Mouse (Mus musculus) hindbrain, postnatal 0 days (tissue): ENCODE results near the gene Gm2832. TPM values are rescaled to one million over a fixed set of nuclear protein-coding genes. Genes with fewer than 3 reads are reported as not detected.
A peak's percentile ranks its signal among the peaks of the same experiment; 100 is the strongest.
"Not testable (repeated sequence)": the region's sequence is repeated elsewhere in the genome, so short reads cannot be mapped to it uniquely, and the experiment has no call there.

Experiments
- ATAC-seq: fragments of 200-750 bp; cut with Nextera tagmentation; 2 replicates; pipeline ENCODE4 v1.8.0; 2017; ENCODE audit warnings: mild to moderate bottlenecking, moderate TSS enrichment, moderate library complexity
- DNase-seq: peaks from one replicate; pipeline ENCODE4 v3.0.0-alpha.2; 2015; ENCODE audit warnings: low spot score
- H3K27ac ChIP-seq: fragments of 300-500 bp; sonication (generic); 2 replicates; pipeline ENCODE4 v1.5.1; 2014; ENCODE audit warnings: mild to moderate bottlenecking
- H3K27me3 ChIP-seq: fragments of 300-500 bp; sonication (generic); 2 replicates; pipeline ENCODE4 v1.6.1; 2014; ENCODE audit warnings: low read length, mixed read lengths; ENCODE audit not compliant: insufficient read depth
- H3K36me3 ChIP-seq: fragments of 300-500 bp; sonication (generic); 2 replicates; pipeline ENCODE4 v1.6.1; 2014; ENCODE audit warnings: low read length, mixed read lengths; ENCODE audit not compliant: insufficient read depth
- H3K4me1 ChIP-seq: fragments of 300-500 bp; sonication (generic); 2 replicates; pipeline ENCODE4 v1.6.1; 2014; ENCODE audit warnings: antibody characterized with exemption, low read length, mixed read lengths; ENCODE audit not compliant: insufficient read depth
- H3K4me2 ChIP-seq: fragments of 300-500 bp; sonication (generic); 2 replicates; pipeline ENCODE4 v1.6.1; 2014; ENCODE audit warnings: low read depth, mild to moderate bottlenecking, low read length, moderate library complexity, mixed read lengths
- H3K4me3 ChIP-seq: fragments of 300-500 bp; sonication (generic); 2 replicates; pipeline ENCODE4 v1.5.1; 2014; ENCODE audit warnings: low read length
- H3K9ac ChIP-seq: fragments of 300-500 bp; sonication (generic); replicated peaks from 2 replicates; pipeline ENCODE4 v1.6.1; 2014; ENCODE audit warnings: mild to moderate bottlenecking, low read length, moderate library complexity, mixed read lengths
- H3K9me3 ChIP-seq: fragments of 300-500 bp; sonication (generic); 2 replicates; pipeline ENCODE4 v1.6.1; 2016; ENCODE audit warnings: low read length, mixed read lengths
- CTCF ChIP-seq: IDR thresholded peaks from 2 replicates; pipeline ENCODE4 v1.5.1; 2016; ENCODE audit warnings: antibody characterized with exemption, control low read depth, low read depth
- WGBS: fragments of 180-500 bp; shearing (Covaris S2); extraction: QIAGEN DNeasy Blood & Tissue Kit; methylation state at CpG from one replicate; pipeline ENCODE4 v1.1.7; 2014; 5-methylcytosine and 5-hydroxymethylcytosine counted together
- polyA plus RNA-seq: library from polyadenylated mRNA; unstranded; fragments of >200 nt; fragmentation: Nextera tagmentation; extraction: Ambion mirVana; gene quantifications from 2 replicates; pipeline ENCODE4 v1.2.1, GENCODE M21; 2015
- total RNA-seq: library from RNA; depleted of rRNA; stranded (reverse); fragments of >200 nt; gene quantifications from 2 replicates; pipeline ENCODE4 v1.2.3, GENCODE M21; 2014; rRNA removed

The Gm2832 gene
- total RNA-seq (0.10 TPM in 1 of 2 replicates, not detected in the other), polyA plus RNA-seq (0.56 and 0.57 TPM in 2 replicates)

DNA sequence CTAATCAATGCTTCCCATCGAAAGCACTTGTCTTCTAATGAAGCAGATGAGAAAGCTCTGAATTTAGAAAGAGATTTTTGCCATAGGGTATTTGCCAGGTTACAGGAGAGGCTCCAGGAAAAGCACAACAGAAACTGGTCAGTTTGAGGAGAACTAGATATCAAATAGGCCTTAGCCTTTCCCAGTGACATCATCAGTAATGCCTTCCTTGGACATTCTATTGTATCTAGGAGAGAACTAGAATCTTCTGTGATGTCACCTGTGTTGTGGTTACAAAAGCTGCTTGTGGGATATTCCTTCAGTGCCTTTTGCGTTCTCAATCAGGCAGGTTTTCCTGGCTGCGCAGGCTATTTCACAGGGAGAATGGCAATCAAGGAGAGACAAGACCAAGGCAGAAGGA, at the start of gene Gm2832:
Gm2832 (plus strand) TSS at position 301 of the 400 bp plus-strand sequence.
- H3K27me3 ChIP-seq, H3K9ac ChIP-seq, H3K4me2 ChIP-seq, H3K9me3 ChIP-seq, DNase-seq, ATAC-seq, H3K36me3 ChIP-seq, H3K4me1 ChIP-seq, H3K4me3 ChIP-seq, H3K27ac ChIP-seq: not testable (repeated sequence)
- WGBS, result 90% methylated on average over 2 of the region's 3 CpGs

DNA sequence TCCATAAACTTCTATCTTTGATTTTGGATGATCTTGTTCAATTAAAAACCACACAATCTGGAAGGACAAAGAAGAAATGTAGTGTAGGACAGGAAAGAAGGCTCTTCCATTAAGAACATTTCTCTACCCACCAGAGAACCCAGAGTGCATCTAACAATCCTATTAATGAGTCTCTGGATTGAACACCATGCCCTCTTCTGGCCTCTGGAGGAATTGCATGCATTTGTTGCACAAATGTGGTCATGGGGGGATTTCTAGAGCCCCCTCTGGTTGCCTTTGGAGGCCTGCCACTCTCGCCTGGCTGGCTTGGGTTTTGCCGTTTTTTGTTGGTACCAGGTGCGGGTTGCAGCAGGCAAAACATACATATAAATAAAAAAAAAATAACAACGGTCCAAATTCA, 15.3 kb upstream of the Gm2832 start:
- peak; percentile 24; the same call in 1 of the 2 replicates for TF ChIP-seq CTCF
- not testable (repeated sequence) for H3K36me3 ChIP-seq, H3K9ac ChIP-seq, H3K4me2 ChIP-seq, H3K4me3 ChIP-seq, H3K4me1 ChIP-seq, H3K27me3 ChIP-seq, ATAC-seq, H3K27ac ChIP-seq, H3K9me3 ChIP-seq, DNase-seq
- WGBS, result 33% methylated on average over 4 of the region's 4 CpGs

DNA sequence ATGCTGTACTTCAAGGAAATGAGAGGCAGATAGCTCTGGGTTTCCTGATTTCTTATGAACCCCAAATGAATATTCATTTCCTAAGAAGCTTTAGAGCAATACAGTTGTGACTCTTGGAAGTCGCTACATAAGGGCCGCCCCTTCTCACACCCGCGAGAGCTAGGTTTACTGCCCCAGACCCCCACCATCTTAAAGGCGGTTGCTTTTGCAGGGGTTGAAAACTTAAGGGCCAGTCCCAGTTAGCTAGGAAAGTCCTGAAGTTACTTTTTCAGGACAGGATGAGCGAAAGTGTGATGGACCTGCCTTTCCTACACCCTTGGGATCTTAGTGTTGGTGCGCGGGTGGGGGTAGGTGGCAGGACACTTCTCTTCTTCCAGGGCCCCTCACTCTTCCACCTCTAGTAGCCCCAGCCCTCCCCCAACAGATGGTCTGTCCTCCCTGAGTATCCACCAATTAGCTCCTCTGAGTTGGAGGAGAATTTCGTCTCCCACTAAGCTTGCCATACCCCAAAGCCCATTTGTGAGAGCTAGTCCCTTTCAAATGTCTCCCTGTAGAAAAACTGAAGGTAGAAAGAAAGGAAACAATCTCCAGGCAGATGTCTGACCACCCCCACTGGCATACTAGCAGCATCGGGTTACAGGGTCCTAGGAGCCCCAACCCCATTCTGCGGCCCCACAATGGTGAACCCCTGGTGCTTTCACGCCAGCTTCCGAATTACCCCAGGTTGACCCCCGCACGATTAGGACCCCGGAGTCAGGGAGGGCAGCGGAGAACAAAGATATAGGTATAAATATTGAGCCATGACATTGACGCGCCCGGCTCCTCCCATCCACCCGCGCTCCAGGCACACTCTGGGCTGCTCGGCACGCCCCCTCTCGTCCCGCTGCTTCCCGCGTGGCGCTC, 14.5 kb upstream of the Gm2832 start:
- not testable (repeated sequence) for H3K4me1 ChIP-seq, H3K9ac ChIP-seq, H3K9me3 ChIP-seq, DNase-seq, H3K36me3 ChIP-seq, H3K27ac ChIP-seq, H3K27me3 ChIP-seq, H3K4me3 ChIP-seq
- 5% methylated on average over 21 of the region's 29 CpGs for WGBS
- peak overlapping the region; percentile 41; the same call in 1 of the 2 replicates for H3K4me2 ChIP-seq
- peak; percentile 94 for ATAC-seq

DNA sequence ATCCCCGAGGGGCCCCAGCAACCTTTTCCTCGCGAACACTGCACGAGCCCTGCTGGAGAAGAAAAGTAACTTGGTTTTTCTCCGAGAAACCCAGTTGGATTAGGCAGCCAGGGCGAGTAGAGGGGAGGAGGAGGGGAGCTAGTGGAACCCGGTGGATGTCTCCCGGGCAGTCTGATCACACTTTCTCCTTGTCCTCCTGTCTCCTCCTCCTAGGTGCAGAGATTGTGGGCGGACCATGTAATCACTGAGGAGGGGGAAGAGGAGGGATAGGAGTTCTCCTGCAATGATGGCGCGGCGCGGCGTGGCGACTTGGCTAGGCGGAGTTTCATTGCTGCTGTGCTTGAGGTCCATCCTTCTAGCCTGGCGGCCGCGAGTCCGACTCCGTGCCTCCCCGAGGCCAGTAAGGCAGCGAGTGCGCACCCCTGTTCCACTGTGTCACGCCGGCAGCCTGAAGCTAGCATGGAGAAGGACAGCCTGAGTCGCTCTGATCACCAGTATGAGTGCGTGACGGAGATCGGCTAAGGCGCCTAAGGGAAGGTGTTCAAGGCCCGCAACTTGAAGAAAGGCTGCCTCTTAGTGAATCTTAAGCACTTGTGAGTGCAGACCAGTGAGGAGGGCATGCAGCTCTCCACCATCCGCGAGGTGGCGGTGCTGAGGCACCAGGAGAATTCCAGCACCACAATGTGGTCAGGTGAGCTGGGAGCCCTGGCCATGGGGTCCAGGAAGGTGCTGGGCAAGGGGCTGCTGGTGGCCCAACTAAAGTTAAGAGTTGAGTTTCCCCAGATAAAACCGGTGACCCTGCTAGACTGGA, 13.6 kb upstream of the Gm2832 start:
- Histone ChIP-seq H3K4me2 (peak overlapping the region; percentile 41; the same call in 1 of the 2 replicates), H3K4me3 (peak overlapping the region; percentile 22)
- DNase-seq (peak; percentile 45), ATAC-seq (peak; percentile 93)
- not testable (repeated sequence) for H3K9me3 ChIP-seq, H3K4me1 ChIP-seq, H3K36me3 ChIP-seq, H3K9ac ChIP-seq, H3K27me3 ChIP-seq, H3K27ac ChIP-seq
- TF ChIP-seq CTCF, result peak; percentile 54
- under 1% methylated on average over 20 of the region's 36 CpGs for WGBS

DNA sequence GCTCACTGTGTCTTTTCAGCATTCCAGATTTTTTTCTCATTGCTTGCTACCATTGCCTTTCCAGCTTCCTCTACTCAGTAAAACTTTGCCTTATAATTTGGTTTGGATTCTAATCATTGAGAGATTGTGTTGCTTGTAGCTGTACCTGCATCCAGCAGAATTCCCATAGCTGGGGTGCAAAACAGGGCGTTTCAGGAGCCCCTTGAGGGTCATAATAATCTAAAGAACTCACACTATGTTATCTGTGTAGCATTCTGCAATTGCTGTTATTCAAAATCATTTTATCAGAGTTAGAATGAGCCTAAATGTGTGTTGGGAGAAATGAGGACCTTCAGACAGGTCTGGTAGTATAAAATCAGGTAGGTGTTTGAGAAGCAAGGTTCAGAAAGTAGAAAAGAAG, 7.4 kb downstream of the Gm2832 start:
- H3K4me1 ChIP-seq, H3K4me3 ChIP-seq, ATAC-seq, H3K4me2 ChIP-seq, H3K36me3 ChIP-seq, H3K9me3 ChIP-seq, H3K9ac ChIP-seq, H3K27ac ChIP-seq, H3K27me3 ChIP-seq, DNase-seq: not testable (repeated sequence)
- WGBS, result 40% methylated on average over 1 of the region's 1 CpGs

Other genes with a start within 250 kb of the Gm2832 start
- not detected in 2 replicates for gene Dydc2, start 209.6 kb upstream of the Gm2832 start, total RNA-seq
- 0.96 and 1.6 TPM in 2 replicates for gene Dydc2, start 209.6 kb upstream of the Gm2832 start, polyA plus RNA-seq
- not detected in 2 replicates for gene Dydc1, start 205.9 kb upstream of the Gm2832 start, total RNA-seq
- 0.43 TPM in 1 of 2 replicates, not detected in the other for gene Dydc1, start 205.9 kb upstream of the Gm2832 start, polyA plus RNA-seq
- gene Mat1a, start 173.8 kb upstream of the Gm2832 start, total RNA-seq, result 0.29 TPM in 1 of 2 replicates, not detected in the other
- gene Mat1a, start 173.8 kb upstream of the Gm2832 start, polyA plus RNA-seq, result not detected in 2 replicates
- not detected in 2 replicates for gene Sftpa1, start 147.0 kb upstream of the Gm2832 start, total RNA-seq
- gene Sftpa1, start 147.0 kb upstream of the Gm2832 start, polyA plus RNA-seq, result not detected in 2 replicates
- not detected in 2 replicates for gene Mbl1, start 127.3 kb upstream of the Gm2832 start, total RNA-seq
- not detected in 2 replicates for gene Mbl1, start 127.3 kb upstream of the Gm2832 start, polyA plus RNA-seq
- not detected in 2 replicates for gene Sftpd, start 93.7 kb upstream of the Gm2832 start, total RNA-seq
- gene Sftpd, start 93.7 kb upstream of the Gm2832 start, polyA plus RNA-seq, result not detected in 2 replicates
- not detected in 2 replicates for gene Gm5798, start 69.8 kb downstream of the Gm2832 start, total RNA-seq
- not detected in 2 replicates for gene Gm5798, start 69.8 kb downstream of the Gm2832 start, polyA plus RNA-seq
- not detected in 2 replicates for gene Gm7945, start 107.6 kb downstream of the Gm2832 start, total RNA-seq
- 0.13 TPM in 1 of 2 replicates, not detected in the other for gene Gm7945, start 107.6 kb downstream of the Gm2832 start, polyA plus RNA-seq
- not detected in 2 replicates for gene Gm6482, start 129.5 kb downstream of the Gm2832 start, total RNA-seq
- not detected in 2 replicates for gene Gm6482, start 129.5 kb downstream of the Gm2832 start, polyA plus RNA-seq
- not detected in 2 replicates for gene Gm7954, start 174.7 kb downstream of the Gm2832 start, total RNA-seq
- gene Gm7954, start 174.7 kb downstream of the Gm2832 start, polyA plus RNA-seq, result not detected in 2 replicates
- gene Gm3486, start 210.7 kb downstream of the Gm2832 start, total RNA-seq, result not detected in 2 replicates
- not detected in 2 replicates for gene Gm3486, start 210.7 kb downstream of the Gm2832 start, polyA plus RNA-seq